Mouse (Mus musculus): ENCODE measurements around the gene Tbc1d1.

DNA sequence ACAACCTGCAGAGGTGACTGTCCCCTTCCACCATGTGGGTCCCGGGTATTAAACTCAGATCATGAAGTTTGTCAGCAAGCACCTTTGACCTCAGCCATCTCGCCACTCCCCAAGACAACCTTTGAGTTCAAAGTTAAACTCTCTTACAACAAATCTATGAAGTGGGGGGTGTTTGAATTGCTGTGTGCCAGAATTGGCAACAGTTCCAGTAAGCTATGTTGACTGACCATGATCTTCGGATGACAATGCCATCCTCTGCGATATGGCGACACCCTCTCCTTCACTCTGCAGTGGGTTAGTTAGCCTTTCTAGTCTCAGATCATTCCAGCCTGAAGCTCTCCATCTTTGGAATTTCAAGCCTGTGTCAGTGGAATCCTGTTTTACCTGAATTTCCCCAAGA is 217.6 kb downstream of the Tbc1d1 start:
- TF ChIP-seq CTCF (IDR thresholded peaks at IDR 0.05; ENCODE audit: low read depth) = no peak
- no peak for TF ChIP-seq EP300 (IDR thresholded peaks at IDR 0.05; ENCODE audit: low read depth)
